Mouse (Mus musculus) Muller cell, postnatal 12 days (primary cell): ENCODE data around the gene Mrps5.

ENCODE experiments used
- DNase-seq: peaks from one replicate; pipeline ENCODE4 v3.0.0-alpha.2; 2015; ENCODE audit errors: inconsistent ontology term

The Mrps5 gene

DNA sequence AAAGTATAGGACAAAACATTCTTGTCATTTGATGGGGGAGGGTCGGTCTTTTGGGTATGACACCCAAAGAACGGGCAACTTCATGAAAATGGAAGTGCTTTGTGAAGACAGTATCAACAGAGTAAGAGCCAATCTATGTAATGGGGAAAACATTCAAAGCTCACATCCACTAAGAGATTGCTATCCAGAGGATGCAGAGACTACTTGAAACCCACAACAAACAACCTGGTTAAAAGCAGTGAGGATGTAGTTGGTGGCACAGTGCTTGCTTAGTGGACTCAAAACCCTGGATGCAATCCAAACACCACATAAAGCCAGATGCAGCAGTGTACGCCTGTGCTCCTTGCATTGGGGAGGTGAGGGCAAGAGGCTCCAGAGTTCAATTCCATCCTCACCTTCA is 32.3 kb downstream of the Mrps5 start:
- no peak for DNase-seq

- DNase-seq, result no peak
Measured at GRCm38 (mm10) chr2:127622065-127622464, 35.0 kb downstream of the Mrps5 start.

GRCm38 (mm10) chr2:127624786-127625185 is 37.8 kb downstream of the Mrps5 start:
- no peak for DNase-seq

DNA sequence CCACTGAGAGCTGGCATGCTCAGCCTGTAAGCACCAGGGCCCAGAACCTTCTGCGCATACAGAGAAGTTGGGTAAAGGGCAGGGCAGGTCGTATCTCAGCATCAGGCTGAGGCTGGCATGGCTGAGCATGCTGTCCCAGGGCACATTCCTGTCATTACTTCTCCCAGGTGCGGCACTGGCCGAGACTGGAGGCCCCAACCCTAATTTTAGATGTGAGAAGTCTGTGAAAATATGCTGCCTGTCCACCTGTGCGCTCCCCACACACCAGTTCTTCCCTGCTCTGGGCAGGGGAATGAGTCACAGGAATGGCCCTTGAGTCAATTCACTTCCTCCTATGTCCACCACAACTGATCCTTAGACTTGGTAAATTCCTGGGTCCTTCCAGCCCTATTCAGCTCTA is 38.6 kb downstream of the Mrps5 start:
- DNase-seq, result peak; percentile 45

DNA sequence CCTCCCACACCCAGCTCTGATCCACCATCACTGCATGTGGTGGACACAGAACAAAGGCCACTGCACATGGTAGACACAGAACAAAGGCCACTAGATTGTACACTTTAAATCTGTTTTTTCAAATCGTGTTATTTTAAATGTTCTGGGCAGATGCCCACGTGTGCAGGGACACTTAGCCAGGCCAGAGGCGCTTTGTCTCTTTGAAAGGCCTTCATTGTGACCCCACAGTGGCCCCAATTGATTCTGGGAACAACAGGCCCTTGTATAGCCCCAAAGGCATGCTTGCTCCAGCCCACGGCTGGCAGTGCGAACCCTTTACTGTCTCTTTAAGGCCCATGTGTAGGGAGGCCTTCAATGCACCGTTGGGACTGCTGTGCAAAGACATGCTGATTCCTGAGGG is 40.3 kb downstream of the Mrps5 start:
- peak; percentile 30 for DNase-seq

- DNase-seq, result no peak
Measured at GRCm38 (mm10) chr2:127627990-127628570, 41.1 kb downstream of the Mrps5 start.

GRCm38 (mm10) chr2:127632601-127633000 is 45.6 kb downstream of the Mrps5 start:
- DNase-seq, result no peak

GRCm38 (mm10) chr2:127635581-127635980 is 48.6 kb downstream of the Mrps5 start:
- DNase-seq, result no peak

GRCm38 (mm10) chr2:127638973-127639372 is 52.0 kb downstream of the Mrps5 start:
- DNase-seq, result no peak

DNA sequence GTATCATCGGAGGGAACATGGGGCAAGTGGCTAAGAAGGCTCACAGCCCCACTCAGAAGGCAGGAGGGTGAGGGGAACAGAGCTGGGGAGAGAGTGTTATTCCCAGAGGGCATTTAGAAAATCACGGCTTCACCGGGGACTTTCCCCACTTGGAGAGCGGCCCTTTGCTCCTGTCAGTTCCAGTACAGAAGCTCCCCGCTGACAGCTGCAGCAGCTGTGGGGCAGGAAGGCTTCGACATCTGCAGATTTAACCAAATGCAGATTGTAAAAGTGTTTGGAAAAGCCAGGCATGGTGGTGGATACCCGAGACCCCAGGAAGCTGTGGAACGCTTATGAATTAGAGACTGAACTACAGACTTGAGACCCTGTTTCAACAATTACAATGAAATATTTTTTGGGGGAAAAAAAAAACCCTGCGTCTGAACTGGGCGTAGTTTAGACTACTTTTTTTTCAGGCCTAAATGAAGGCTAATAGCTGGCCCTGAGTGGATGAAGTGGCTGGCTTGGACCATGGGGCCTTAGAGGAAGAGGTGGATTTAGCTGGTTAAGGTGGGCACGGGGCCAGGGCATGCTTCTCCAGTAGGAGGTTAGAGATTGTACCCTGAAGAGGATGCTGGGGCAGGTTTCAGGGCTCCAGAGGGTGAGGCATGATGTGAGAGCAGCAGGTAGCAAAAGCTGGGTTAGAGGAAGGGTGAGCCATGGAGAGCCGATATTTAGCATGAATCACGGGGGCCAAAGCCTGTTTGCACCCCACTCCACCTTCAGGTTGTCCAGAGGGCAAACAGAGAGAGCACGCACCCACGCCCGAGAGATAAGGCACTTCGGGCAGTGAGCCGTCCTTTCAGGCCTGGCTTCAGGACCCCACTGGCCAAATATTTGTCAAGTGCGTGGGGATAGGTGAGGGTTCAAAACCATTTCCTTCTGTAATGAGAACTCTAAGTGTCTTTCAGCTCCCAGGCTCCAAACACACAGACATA is 57.0 kb downstream of the Mrps5 start:
- DNase-seq, result no peak

GRCm38 (mm10) chr2:127646875-127647274 is 59.9 kb downstream of the Mrps5 start:
- DNase-seq, result no peak

DNA sequence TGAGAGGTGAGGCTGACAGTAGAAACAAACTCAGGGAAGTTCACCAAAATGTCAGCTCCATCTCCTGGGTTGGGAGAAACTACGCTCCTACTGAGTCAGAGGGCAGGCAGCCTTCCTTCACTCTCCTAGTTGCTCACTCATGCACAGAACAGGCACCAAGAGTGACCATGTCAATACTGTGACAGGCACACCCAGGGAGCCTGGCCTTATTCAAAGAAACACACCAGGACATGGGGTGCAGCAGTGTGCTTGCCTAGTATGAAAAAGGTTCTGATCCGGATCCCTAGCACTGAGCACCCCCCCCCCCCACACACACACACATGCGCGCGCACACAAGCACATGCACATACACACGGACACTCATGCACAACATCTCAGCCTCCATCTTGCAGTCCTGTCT is 61.1 kb downstream of the Mrps5 start:
- no peak for DNase-seq

- no peak for DNase-seq
Measured at GRCm38 (mm10) chr2:127649921-127650320, 62.9 kb downstream of the Mrps5 start.

DNA sequence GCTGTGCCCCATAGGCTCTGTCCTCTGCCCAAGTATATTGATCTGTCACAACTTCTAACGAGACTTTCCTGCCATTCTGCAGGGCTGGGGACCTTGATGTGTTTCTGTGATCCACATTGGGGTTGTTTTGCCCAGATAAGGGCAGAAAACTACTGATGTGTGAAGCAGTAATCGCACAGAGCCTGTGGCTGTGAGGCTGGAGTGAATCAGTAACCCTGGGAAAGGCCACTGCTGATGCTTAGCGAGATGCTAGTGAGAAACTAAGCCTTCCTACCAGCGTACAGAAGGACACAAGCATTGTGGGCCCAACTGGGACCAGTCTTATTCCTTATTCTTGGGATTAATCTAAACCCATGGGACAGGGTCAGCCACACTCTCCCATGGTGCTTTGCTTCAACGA is 64.6 kb downstream of the Mrps5 start:
- DNase-seq, result no peak

DNA sequence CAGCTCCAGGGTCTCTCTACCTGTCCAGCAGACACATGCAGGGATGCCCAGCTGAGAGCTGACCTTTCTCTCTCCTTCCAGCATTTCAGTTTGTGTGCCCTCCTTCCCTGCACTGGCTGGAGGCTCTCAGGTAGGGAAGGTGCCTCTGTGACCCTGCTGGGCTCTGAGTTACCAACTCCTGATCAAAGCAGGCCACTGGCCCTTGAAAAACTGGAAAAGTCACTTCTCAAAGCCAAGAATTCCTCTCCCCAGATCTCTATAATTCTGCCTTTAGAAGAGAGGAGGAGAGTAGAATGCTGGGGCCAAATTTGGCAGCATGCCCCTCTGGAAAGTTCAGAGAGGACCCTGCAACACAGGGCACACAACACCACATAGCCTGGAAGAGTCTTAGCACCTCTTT is 65.3 kb downstream of the Mrps5 start:
- DNase-seq, result no peak

DNA sequence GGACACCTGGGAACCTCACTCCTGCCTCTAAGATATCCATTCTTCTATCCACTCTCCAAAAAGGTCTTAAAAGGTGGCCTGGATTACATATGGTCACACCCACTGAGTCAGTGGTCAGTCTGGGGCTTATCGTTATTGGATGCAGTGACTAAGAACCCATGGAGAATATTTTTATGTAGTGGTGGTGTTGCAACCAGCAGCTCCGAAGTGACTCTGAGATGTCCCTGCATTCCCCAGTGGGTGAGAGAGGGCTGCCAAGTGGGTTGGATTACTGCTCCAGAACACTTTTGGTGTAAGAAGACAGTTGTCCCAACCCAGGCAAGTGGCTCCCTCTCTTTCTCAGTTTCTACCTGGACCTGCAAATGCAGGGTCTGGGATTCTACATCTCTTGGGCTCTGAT is 65.8 kb downstream of the Mrps5 start:
- no peak for DNase-seq

DNA sequence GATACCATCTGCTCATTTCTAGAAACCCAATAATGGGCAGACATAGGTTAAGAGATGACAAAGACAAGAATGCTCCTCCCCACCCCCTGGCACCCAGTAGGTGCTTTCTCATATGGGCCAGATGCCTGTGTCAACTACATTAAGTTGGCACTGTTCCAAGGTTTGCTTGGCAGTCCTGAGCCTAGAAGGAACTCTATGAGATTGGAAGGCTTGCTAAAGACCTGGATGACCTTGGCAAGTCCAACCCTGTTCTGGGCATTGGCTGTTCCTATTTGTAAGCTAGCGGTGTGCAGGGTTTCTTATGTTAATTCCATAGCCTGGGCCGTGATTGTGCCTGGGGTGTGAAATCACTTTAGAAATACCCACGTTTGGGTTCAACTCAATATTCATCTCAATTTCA is 67.8 kb downstream of the Mrps5 start:
- DNase-seq, result no peak

GRCm38 (mm10) chr2:127655419-127655818 is 68.4 kb downstream of the Mrps5 start:
- peak; percentile 4 for DNase-seq

DNA sequence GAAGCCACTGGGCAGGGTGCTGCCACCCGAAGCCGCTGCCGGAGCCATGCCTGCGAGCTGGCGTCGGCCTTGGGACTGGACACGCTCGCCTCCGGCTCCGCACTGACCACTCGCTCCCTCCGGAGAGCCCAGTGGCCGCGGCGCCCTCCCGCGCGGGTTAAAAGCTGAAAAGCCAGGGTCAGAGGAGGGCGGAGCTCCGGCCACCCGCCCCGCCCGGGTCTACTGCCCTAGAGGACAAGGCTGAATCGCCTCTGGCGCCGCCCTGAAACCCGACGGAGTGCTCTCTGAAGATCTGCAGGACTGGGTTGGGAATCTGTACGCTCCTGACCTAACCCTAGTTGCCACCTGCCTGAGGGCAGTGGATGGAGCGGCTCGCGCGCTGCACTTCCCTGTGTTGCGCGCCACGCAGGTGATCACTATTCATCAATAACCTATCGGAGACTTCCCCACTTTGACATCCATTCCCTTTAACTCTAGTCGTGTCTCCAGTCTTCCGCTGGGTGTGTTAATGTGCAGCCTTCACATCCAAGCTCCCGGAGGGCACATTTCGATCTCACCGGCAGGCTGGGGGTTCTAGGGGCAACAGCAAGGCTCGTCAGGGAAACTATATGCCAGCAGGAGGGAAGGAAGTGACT is 69.2 kb downstream of the Mrps5 start, which contains the start of gene Mal:
Gene Mal (minus strand): TSS at position 610 of the 635 bp plus-strand sequence.
- DNase-seq, result peak; percentile 36
